34 mouse cellular contexts compared by ENCODE assay signal in the genomic region with DNA sequence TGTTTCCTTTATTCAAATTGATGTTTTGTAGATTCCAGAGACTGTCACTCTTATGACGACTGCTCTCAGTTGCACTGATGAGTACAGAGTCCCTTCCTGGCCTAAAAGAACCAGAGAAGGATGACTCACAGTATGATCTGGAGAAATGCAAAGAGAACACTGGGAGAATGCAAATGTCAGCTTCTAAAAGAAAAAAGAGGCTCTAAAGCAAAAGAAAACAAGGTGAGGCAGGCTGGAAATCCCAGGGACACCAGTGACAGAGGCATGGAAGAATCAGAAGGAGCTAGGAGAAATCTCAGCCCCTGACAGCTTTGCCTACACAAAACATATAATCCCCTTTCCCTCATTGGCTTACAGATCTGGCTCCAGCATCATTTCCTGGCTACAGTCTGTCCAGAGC.
DNase-seq lines count a peak whose midpoint lies in the region; ATAC-seq and TF ChIP-seq lines count a peak whose summit lies in the region.
"Had no signal": no experiment of that assay in that cellular context is flagged by ENCODE, and none has a peak within 500 bp of the region (broad histone marks: within the 10 kb centered on the region; RNA-seq: fewer than 3 reads in every experiment).

No protein-coding gene starts in this region.

- no peaks in the 10 kb centered on the region for H3K4me1 ChIP-seq in hindbrain, postnatal 0 days (ENCODE audit: insufficient read depth, low read length)
- H3K4me1 ChIP-seq in hindbrain, embryonic 14.5 days (replicated peaks; ENCODE audit: control insufficient read depth, insufficient read depth, low read length) = no peaks in the 10 kb centered on the region
- H3K4me1 ChIP-seq: embryonic facial prominence, embryonic 10.5 days; embryonic facial prominence, embryonic 15.5 days; forebrain, embryonic 12.5 days; heart, embryonic 13.5 days; hindbrain, embryonic 15.5 days; limb, embryonic 13.5 days; lung, embryonic 15.5 days; midbrain, embryonic 10.5 days; neural tube, embryonic 12.5 days had no signal

- no peak overlapping the region for H3K4me3 ChIP-seq in hindbrain, postnatal 0 days (ENCODE audit: low read length)
- H3K4me3 ChIP-seq in hindbrain, embryonic 14.5 days (replicated peaks; ENCODE audit: low read length) = no peak overlapping the region
- H3K4me3 ChIP-seq: embryonic facial prominence, embryonic 10.5 days; embryonic facial prominence, embryonic 15.5 days; forebrain, embryonic 12.5 days; gastrocnemius, adult 2 months; heart, embryonic 13.5 days; hindbrain, embryonic 15.5 days; limb, embryonic 13.5 days; lung, embryonic 15.5 days; midbrain, embryonic 10.5 days; myocyte; neural tube, embryonic 12.5 days had no signal

- 68% methylated on average over 1 of the region's 1 CpGs for WGBS in hindbrain, postnatal 0 days
- 67% methylated on average over 1 of the region's 1 CpGs for WGBS in hindbrain, embryonic 14.5 days

- no peaks in the 10 kb centered on the region for H3K27me3 ChIP-seq in hindbrain, postnatal 0 days (ENCODE audit: insufficient read depth, low read length)
- no peaks in the 10 kb centered on the region for H3K27me3 ChIP-seq in hindbrain, embryonic 14.5 days (ENCODE audit: control insufficient read depth, insufficient read depth, low read length)
- H3K27me3 ChIP-seq: embryonic facial prominence, embryonic 15.5 days; forebrain, embryonic 12.5 days; hindbrain, embryonic 15.5 days; limb, embryonic 13.5 days; lung, embryonic 15.5 days; neural tube, embryonic 12.5 days had no signal

- no peak for ATAC-seq in hindbrain, postnatal 0 days
- no peak for ATAC-seq in hindbrain, embryonic 14.5 days (ENCODE audit: low FRiP score)
- ATAC-seq: CD4-positive, CD25-positive, alpha-beta regulatory T cell, adult 4 months; forebrain, postnatal 0 days; midbrain, embryonic 16.5 days had no signal

- no peaks in the 10 kb centered on the region for H3K9me3 ChIP-seq in hindbrain, postnatal 0 days (ENCODE audit: low read length)
- H3K9me3 ChIP-seq in hindbrain, embryonic 14.5 days (ENCODE audit: control insufficient read depth, low read length) = no peaks in the 10 kb centered on the region
- H3K9me3 ChIP-seq: embryonic facial prominence, embryonic 10.5 days; embryonic facial prominence, embryonic 15.5 days; forebrain, embryonic 12.5 days; heart, embryonic 13.5 days; hindbrain, embryonic 15.5 days; limb, embryonic 13.5 days; lung, embryonic 15.5 days; midbrain, embryonic 10.5 days; neural tube, embryonic 12.5 days had no signal

- no peak overlapping the region for H3K4me2 ChIP-seq in hindbrain, postnatal 0 days (ENCODE audit: low read depth, low read length)
- no peak overlapping the region for H3K4me2 ChIP-seq in hindbrain, embryonic 14.5 days (replicated peaks)
- H3K4me2 ChIP-seq: embryonic facial prominence, embryonic 15.5 days; forebrain, embryonic 12.5 days; heart, embryonic 13.5 days; hindbrain, embryonic 15.5 days; limb, embryonic 13.5 days; liver, embryonic 11.5 days; lung, embryonic 15.5 days; neural tube, embryonic 12.5 days had no signal

- no peak for TF ChIP-seq CTCF in hindbrain, postnatal 0 days (IDR thresholded peaks at IDR 0.05; ENCODE audit: low read depth)

- H3K9ac ChIP-seq in hindbrain, postnatal 0 days (replicated peaks; ENCODE audit: low read length) = no peak overlapping the region
- H3K9ac ChIP-seq in hindbrain, embryonic 14.5 days = no peak overlapping the region
- H3K9ac ChIP-seq: embryonic facial prominence, embryonic 15.5 days; forebrain, embryonic 12.5 days; forebrain, postnatal 0 days; heart, embryonic 13.5 days; hindbrain, embryonic 15.5 days; limb, embryonic 13.5 days; lung, embryonic 15.5 days; neural tube, embryonic 12.5 days had no signal

- DNase-seq in cerebellum, postnatal 10 days = peak; percentile 45 to 54
- no peak for DNase-seq in cerebellum, adult 9-11 months
- DNase-seq in hindbrain, postnatal 0 days (ENCODE audit: low spot score) = no peak
- DNase-seq in hindbrain, embryonic 14.5 days (ENCODE audit: low spot score) = no peak
- DNase-seq in right cerebral cortex, adult 18-20 months = peak; percentile 29
- DNase-seq in right cerebral cortex, postnatal 4 days = no peak
- no peak for DNase-seq in thymus, postnatal 10 days (ENCODE audit: low spot score in 2 of 2)
- DNase-seq: adrenal gland, postnatal 10 days; cerebellum, adult 2 months; forebrain, postnatal 0 days; gastrocnemius, adult 2 months; gastrocnemius, postnatal 36 days; heart, postnatal 10 days; kidney, adult 18-20 months; kidney, postnatal 36 days; layer of hippocampus, postnatal 36 days; retina, postnatal 1 day; right cerebral cortex, postnatal 25 days; spleen, adult 18-20 months; thymus, adult 18-20 months; thymus, postnatal 36 days had no signal

- 0 out of 2 replicates have a peak overlapping the region, but pooled peaks have one; percentile 32 for H3K27ac ChIP-seq in hindbrain, postnatal 0 days
- no peak overlapping the region for H3K27ac ChIP-seq in hindbrain, embryonic 14.5 days
- H3K27ac ChIP-seq: embryonic facial prominence, embryonic 10.5 days; embryonic facial prominence, embryonic 15.5 days; forebrain, embryonic 12.5 days; gastrocnemius, adult 2 months; heart, embryonic 13.5 days; hindbrain, embryonic 15.5 days; limb, embryonic 13.5 days; lung, embryonic 15.5 days; midbrain, embryonic 10.5 days; neural tube, embryonic 12.5 days had no signal

- H3K36me3 ChIP-seq in hindbrain, postnatal 0 days (ENCODE audit: insufficient read depth, low read length) = no peaks in the 10 kb centered on the region
- H3K36me3 ChIP-seq in hindbrain, embryonic 14.5 days (replicated peaks; ENCODE audit: control insufficient read depth, insufficient read depth) = no peaks in the 10 kb centered on the region
- H3K36me3 ChIP-seq: embryonic facial prominence, embryonic 10.5 days; embryonic facial prominence, embryonic 15.5 days; forebrain, embryonic 12.5 days; heart, embryonic 13.5 days; hindbrain, embryonic 15.5 days; limb, embryonic 13.5 days; lung, embryonic 15.5 days; midbrain, embryonic 10.5 days; neural tube, embryonic 12.5 days had no signal

Comparison
In these comparisons a context has a peak if more than half of its experiments do, and no peak if none do; other contexts are left out.
1. DNase-seq: peak in cerebellum, postnatal 10 days (2 of 2) and right cerebral cortex, adult 18-20 months (single experiment); none in cerebellum, adult 9-11 months (single experiment), hindbrain, postnatal 0 days (single experiment), hindbrain, embryonic 14.5 days (single experiment), right cerebral cortex, postnatal 4 days (single experiment) and thymus, postnatal 10 days (0 of 2).